Mouse (Mus musculus) CD4-positive, CD25-positive, alpha-beta regulatory T cell, adult 9 weeks (primary cell): ENCODE data around the gene Olfr76. TPM values are rescaled to one million over a fixed set of nuclear protein-coding genes. Genes with fewer than 3 reads are reported as not detected.

Experiments
- polyA plus RNA-seq: library from polyadenylated mRNA; unstranded; fragments of 100-300 nt; shearing (Covaris generic); gene quantifications from one replicate; pipeline ENCODE4 v1.2.1, GENCODE M21; 2017

Olfr76 gene
- not detected for polyA plus RNA-seq

DNA sequence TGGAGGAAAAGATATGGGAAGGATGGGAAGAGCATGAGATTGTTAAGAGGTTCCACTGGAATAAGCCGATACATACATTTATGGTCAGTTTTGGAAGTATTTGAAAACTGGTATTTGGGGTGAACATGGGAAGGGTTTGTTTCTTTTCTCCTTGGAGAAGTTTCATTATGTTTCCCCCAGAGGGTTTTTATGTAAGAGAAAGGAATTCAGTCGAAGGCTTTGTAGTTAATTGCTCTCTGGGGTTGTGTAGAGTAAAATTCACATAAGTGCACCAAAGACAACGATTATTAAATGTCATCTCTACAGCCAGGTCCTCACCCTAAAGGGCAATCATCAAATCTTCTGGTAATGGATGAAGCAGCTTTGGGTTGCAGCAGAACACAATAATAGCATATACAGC, at the start of gene Olfr76:
Gene Olfr76, minus strand, starts transcription at position 101 of the 400 bp plus-strand sequence.

GRCm38 (mm10) chr19:12170062-12170599, 47.1 kb upstream of the Olfr76 start, which contains the start of gene Olfr1555-ps1:
Gene Olfr1555-ps1 (minus strand): TSS chr19:12170112.

GRCm38 (mm10) chr19:12115797-12116196, 7.2 kb downstream of the Olfr76 start, which contains the start of gene Olfr1428:
Gene Olfr1428 (minus strand): TSS chr19:12115897.

GRCm38 (mm10) chr19:12103234-12103633, 19.8 kb downstream of the Olfr76 start, which contains the start of gene Olfr1427:
Gene Olfr1427 (minus strand): TSS chr19:12103334.

DNA sequence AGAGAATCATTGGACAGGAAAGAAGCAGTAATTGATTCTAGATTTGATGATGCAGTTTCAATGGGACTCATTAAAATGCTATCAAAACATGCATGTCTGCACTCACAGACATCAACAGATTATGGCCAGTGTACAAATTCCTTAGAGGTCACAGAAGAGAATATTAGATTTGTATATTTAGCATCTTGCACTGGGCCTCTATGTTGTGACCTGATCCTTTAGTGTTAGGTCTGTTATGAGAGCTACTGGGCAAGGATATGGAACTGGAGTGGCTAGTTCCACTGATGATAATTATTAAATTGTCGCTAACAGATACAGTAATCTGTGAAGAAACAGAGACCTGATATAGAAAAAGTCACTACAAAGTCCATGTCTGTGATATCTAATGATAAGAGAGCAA, 31.1 kb downstream of the Olfr76 start, which contains the start of gene Olfr1426:
Gene Olfr1426, minus strand, starts transcription at position 101 of the 400 bp plus-strand sequence.

DNA sequence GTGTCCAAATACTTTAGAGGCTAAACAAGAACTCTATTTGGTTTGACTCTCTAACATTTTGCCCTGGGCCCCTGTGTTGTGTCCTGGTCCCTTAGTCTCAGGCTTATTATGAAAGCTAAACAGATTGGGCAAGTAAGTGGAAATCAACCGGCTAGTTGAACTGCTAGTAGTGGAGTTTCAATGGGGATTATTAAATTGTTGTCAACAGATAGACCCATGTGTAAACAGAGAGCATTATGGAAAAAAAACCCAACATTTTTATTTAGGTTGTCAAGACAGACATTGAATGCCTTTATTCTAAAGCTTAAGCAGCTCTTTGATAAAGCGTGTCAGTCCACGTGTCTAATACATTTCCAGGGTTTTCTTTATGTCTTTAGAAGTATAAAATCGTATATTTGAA, 45.4 kb downstream of the Olfr76 start, which contains the start of gene Olfr1425:
Gene Olfr1425, minus strand, starts transcription at position 101 of the 400 bp plus-strand sequence.

Other genes starting within 250 kb of the Olfr76 start
- not detected for gene Olfr1419, start 248.1 kb downstream of the Olfr76 start, polyA plus RNA-seq
- not detected for gene Olfr1420, start 236.6 kb downstream of the Olfr76 start, polyA plus RNA-seq
- gene Patl1, start 210.8 kb downstream of the Olfr76 start, polyA plus RNA-seq: 19.9 TPM
- 3.4 TPM for gene Osbp, start 157.3 kb downstream of the Olfr76 start, polyA plus RNA-seq
- gene Olfr1423, start 81.9 kb downstream of the Olfr76 start, polyA plus RNA-seq: not detected
- not detected for gene Olfr1424, start 60.5 kb downstream of the Olfr76 start, polyA plus RNA-seq
- not detected for gene Olfr1425, start 45.5 kb downstream of the Olfr76 start, polyA plus RNA-seq
- gene Olfr1426, start 31.2 kb downstream of the Olfr76 start, polyA plus RNA-seq: not detected
- gene Olfr1427, start 19.9 kb downstream of the Olfr76 start, polyA plus RNA-seq: not detected
- not detected for gene Olfr1428, start 7.3 kb downstream of the Olfr76 start, polyA plus RNA-seq
- gene Olfr1555-ps1, start 46.9 kb upstream of the Olfr76 start, polyA plus RNA-seq: 0.10 TPM
- not detected for gene Olfr1431, start 77.4 kb upstream of the Olfr76 start, polyA plus RNA-seq
- gene Olfr1432, start 109.4 kb upstream of the Olfr76 start, polyA plus RNA-seq: not detected
- gene Olfr262, start 118.5 kb upstream of the Olfr76 start, polyA plus RNA-seq: not detected
- gene Olfr235, start 137.8 kb upstream of the Olfr76 start, polyA plus RNA-seq: not detected
- not detected for gene Olfr1434, start 156.7 kb upstream of the Olfr76 start, polyA plus RNA-seq
- gene Olfr1436, start 175.9 kb upstream of the Olfr76 start, polyA plus RNA-seq: not detected
- not detected for gene Olfr1437, start 201.9 kb upstream of the Olfr76 start, polyA plus RNA-seq
- gene Olfr1438-ps1, start 212.7 kb upstream of the Olfr76 start, polyA plus RNA-seq: not detected